ENCODE assay signal across 12 mouse cellular contexts in the genomic region with DNA sequence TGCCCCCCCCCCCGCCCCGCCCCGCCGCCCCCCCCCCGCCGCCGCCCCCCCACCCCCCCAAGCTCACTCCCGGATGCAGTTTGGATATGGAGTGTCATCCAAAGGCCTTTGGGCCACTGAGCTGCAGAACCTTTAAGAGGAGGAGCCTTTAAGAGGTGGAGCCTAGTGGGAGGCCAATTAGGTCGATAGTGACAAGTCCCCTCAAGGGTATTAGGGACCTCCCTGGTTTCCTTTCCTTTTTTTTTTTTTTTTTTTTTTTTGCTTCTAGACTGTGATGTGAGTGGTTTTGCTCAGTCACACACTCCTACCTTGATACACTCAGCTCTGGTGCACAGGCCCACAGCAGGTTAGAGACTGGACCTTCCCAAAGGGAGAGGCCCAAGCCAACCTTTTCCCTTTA.
DNase-seq lines count a peak whose midpoint lies in the region; ATAC-seq lines count a peak whose summit lies in the region.
"Had no signal": no experiment of that assay in that cellular context is flagged by ENCODE, and none has a peak within 500 bp of the region (broad histone marks: within the 10 kb centered on the region; RNA-seq: fewer than 3 reads in every experiment).

No protein-coding gene starts in this region.

- no peaks in the 10 kb centered on the region for H3K36me3 ChIP-seq in heart, embryonic 11.5 days (ENCODE audit: control insufficient read depth, insufficient read depth, low read length)
- H3K36me3 ChIP-seq in neural tube, embryonic 13.5 days = no peaks in the 10 kb centered on the region

- H3K4me1 ChIP-seq in heart, embryonic 11.5 days (ENCODE audit: control insufficient read depth, insufficient read depth, low read length) = no peaks in the 10 kb centered on the region
- peaks cover 10% of the 10 kb centered on the region for H3K4me1 ChIP-seq in neural tube, embryonic 13.5 days (replicated peaks)

- H3K27ac ChIP-seq in heart, embryonic 11.5 days (ENCODE audit: low read depth, low read length) = no peak overlapping the region
- H3K27ac ChIP-seq in neural tube, embryonic 13.5 days (replicated peaks) = no peak overlapping the region
- H3K27ac ChIP-seq: liver, embryonic 14.5 days had no signal

- DNase-seq in heart, adult 11 months = peak; percentile 67
- no peak for DNase-seq in neural tube, embryonic 10.5 days (ENCODE audit: extremely low spot score, low spot score)
- no peak for DNase-seq in thymus, adult 18-20 months
- DNase-seq in frontal cortex, postnatal 14 days (ENCODE audit: low spot score in 2 of 2) = no peak
- no peak for DNase-seq in ovary, adult 18-20 months (ENCODE audit: low spot score)
- DNase-seq: cerebellum, adult 8-10 months; heart, postnatal 36 days; lung, postnatal 14 days had no signal

- no peak overlapping the region for H3K4me2 ChIP-seq in heart, embryonic 11.5 days
- no peak overlapping the region for H3K4me2 ChIP-seq in neural tube, embryonic 13.5 days

- ATAC-seq in heart, embryonic 11.5 days (replicated peaks; ENCODE audit: insufficient number of reproducible peaks, low FRiP score, low TSS enrichment) = no peak
- 0 out of 2 replicates have a peak, but pooled peaks have one; percentile 28 for ATAC-seq in neural tube, embryonic 13.5 days (ENCODE audit: low read depth)
- ATAC-seq in megakaryocyte progenitor cell, adult 5-6 weeks (replicated peaks; ENCODE audit: poor library complexity) = peak; percentile 81

- H3K27me3 ChIP-seq in heart, embryonic 11.5 days (ENCODE audit: control insufficient read depth, insufficient read depth, low read length) = no peaks in the 10 kb centered on the region
- H3K27me3 ChIP-seq in neural tube, embryonic 13.5 days = no peaks in the 10 kb centered on the region

- no peak overlapping the region for H3K4me3 ChIP-seq in heart, embryonic 11.5 days (ENCODE audit: low read depth, low read length)
- no peak overlapping the region for H3K4me3 ChIP-seq in neural tube, embryonic 13.5 days

- WGBS in heart, embryonic 11.5 days (ENCODE audit: insufficient replicate concordance) = 12% methylated on average over 3 of the region's 9 CpGs
- 0% methylated on average over 3 of the region's 9 CpGs for WGBS in neural tube, embryonic 13.5 days

- H3K9me3 ChIP-seq in heart, embryonic 11.5 days (replicated peaks; ENCODE audit: control insufficient read depth, low read length) = peaks cover 3% of the 10 kb centered on the region
- H3K9me3 ChIP-seq in neural tube, embryonic 13.5 days = peaks cover 25% of the 10 kb centered on the region

- no peak overlapping the region for H3K9ac ChIP-seq in heart, embryonic 11.5 days (ENCODE audit: low read depth, low read length)
- no peak overlapping the region for H3K9ac ChIP-seq in neural tube, embryonic 13.5 days
- H3K9ac ChIP-seq: liver, embryonic 14.5 days had no signal
